Mouse (Mus musculus): ENCODE data around the gene Gas2l3. TPM values are rescaled to one million over a fixed set of nuclear protein-coding genes. Genes with fewer than 3 reads are reported as not detected.

Gene Gas2l3
- total RNA-seq (2023) = 10 to 100 TPM; 28.3 to 29.0 TPM

DNA sequence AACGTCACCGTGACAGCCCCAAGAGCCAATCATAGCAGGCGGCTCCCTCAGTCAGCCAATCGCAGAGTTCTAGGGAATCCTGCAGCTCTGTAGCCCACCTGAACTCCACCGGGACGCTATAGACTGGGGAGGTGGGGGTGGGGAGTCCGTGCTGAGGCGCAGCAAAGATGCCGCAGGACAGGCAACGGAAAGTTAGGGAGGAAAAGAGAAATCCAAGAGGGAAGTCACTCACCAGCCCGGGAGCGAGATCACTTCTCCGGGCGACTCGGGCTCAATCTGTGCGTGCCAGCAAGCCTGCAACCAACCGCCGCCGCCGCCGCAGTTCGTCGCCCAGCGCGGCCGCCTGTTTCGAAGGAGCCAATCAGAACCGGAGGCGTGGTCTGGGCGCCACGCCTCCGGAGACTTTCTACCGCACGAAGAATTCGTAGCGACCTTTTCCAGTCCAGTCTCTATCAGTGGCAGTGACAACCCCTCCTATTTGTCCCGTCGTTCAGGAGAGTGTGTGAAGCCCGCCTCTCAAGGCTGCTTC lies at the start of gene Gas2l3:
Gas2l3 (minus strand) TSS at position 345 of the 529 bp plus-strand sequence.

Other genes starting within 250 kb of the Gas2l3 start
- gene Ano4, start 99.2 kb downstream of the Gas2l3 start, total RNA-seq (2023) = not detected
- gene Nr1h4, start 89.6 kb upstream of the Gas2l3 start, total RNA-seq (2023) = not detected
- not detected for gene Slc17a8, start 177.3 kb upstream of the Gas2l3 start, total RNA-seq (2023)
- gene Scyl2, start 242.3 kb upstream of the Gas2l3 start, total RNA-seq (2023) = 10 to 100 TPM; 47.9 to 50.7 TPM